Mouse (Mus musculus) intestine, embryonic 14.5 days (tissue): ENCODE measurements around the gene Tgif1. TPM values are rescaled to one million over a fixed set of nuclear protein-coding genes. Genes with fewer than 3 reads are reported as not detected.
"Not testable (repeated sequence)": the region's sequence is repeated elsewhere in the genome, so short reads cannot be mapped to it uniquely, and the experiment has no call there.

Experiments
- ATAC-seq: fragments of 200-750 bp; cut with Nextera tagmentation; replicated peaks from 2 replicates; pipeline ENCODE4 v1.8.0; 2017; ENCODE audit warnings: low read depth, moderate number of reproducible peaks, moderate TSS enrichment, moderate library complexity; ENCODE audit not compliant: low FRiP score, low TSS enrichment
- DNase-seq: peaks from one replicate; pipeline ENCODE4 v3.0.0-alpha.2; 2018; ENCODE audit warnings: low spot score
- H3K27ac ChIP-seq: fragments of 300-500 bp; sonication (generic); 2 replicates; pipeline ENCODE4 v1.5.1; 2014; ENCODE audit warnings: low read depth, mild to moderate bottlenecking, control low read depth
- H3K27me3 ChIP-seq: fragments of 300-500 bp; sonication (generic); replicated peaks from 2 replicates; pipeline ENCODE4 v1.6.1; 2014; ENCODE audit warnings: low read length, control low read depth; ENCODE audit not compliant: control insufficient read depth, insufficient read depth
- H3K36me3 ChIP-seq: fragments of 300-500 bp; sonication (generic); 2 replicates; pipeline ENCODE4 v1.6.1; 2014; ENCODE audit warnings: low read length, control low read depth; ENCODE audit not compliant: control insufficient read depth, insufficient read depth
- H3K4me1 ChIP-seq: fragments of 300-500 bp; sonication (generic); replicated peaks from 2 replicates; pipeline ENCODE4 v1.6.1; 2014; ENCODE audit warnings: low read length, control low read depth, mixed read lengths; ENCODE audit not compliant: control insufficient read depth, insufficient read depth
- H3K4me2 ChIP-seq: fragments of 300-500 bp; sonication (generic); 2 replicates; pipeline ENCODE4 v1.6.1; 2014; ENCODE audit warnings: low read length
- H3K4me3 ChIP-seq: fragments of 300-500 bp; sonication (generic); 2 replicates; pipeline ENCODE4 v1.5.1; 2014; ENCODE audit warnings: low read depth, low read length, control low read depth, mixed read lengths
- H3K9ac ChIP-seq: fragments of 300-500 bp; sonication (generic); 2 replicates; pipeline ENCODE4 v1.6.1; 2014; ENCODE audit warnings: mild to moderate bottlenecking, low read length
- H3K9me3 ChIP-seq: fragments of 300-500 bp; sonication (generic); 2 replicates; pipeline ENCODE4 v1.6.1; 2016; ENCODE audit warnings: low read length, control low read depth; ENCODE audit not compliant: control insufficient read depth
- WGBS: fragments of 180-500 bp; shearing (Covaris S2); extraction: QIAGEN DNeasy Blood & Tissue Kit; methylation state at CpG from one replicate; pipeline ENCODE4 v1.1.7; 2014; 5-methylcytosine and 5-hydroxymethylcytosine counted together
- polyA plus RNA-seq: library from polyadenylated mRNA; unstranded; fragments of >200 nt; fragmentation: Nextera tagmentation; extraction: Ambion mirVana; gene quantifications from 2 replicates; pipeline ENCODE4 v1.2.1, GENCODE M21; 2014

The Tgif1 gene
- polyA plus RNA-seq, 1 experiment from 2014 or later: 56.1 TPM

- Histone ChIP-seq H3K4me3 (no peak overlapping the region), H3K36me3 (no peaks in the 10 kb centered on the region), H3K27me3 (no peaks in the 10 kb centered on the region; the same call in 1 of the 2 replicates), H3K9me3 (no peaks in the 10 kb centered on the region), H3K4me2 (no peak overlapping the region), H3K9ac (no peak overlapping the region), H3K4me1 (peaks cover 7% of the 10 kb centered on the region), H3K27ac (no peak overlapping the region)
- WGBS: 88% methylated on average over 9 of the region's 9 CpGs
- DNase-seq: no peak
- no peak for ATAC-seq
Measured at GRCm38 (mm10) chr17:70832544-70832943, 20.8 kb downstream of the Tgif1 start.

- WGBS: 49% methylated on average over 4 of the region's 4 CpGs
Measured at GRCm38 (mm10) chr17:70831591-70831990, 21.8 kb downstream of the Tgif1 start.

GRCm38 (mm10) chr17:70829943-70830715 lies 23.2 kb downstream of the Tgif1 start:
- no peak overlapping the region for H3K4me2 ChIP-seq
- H3K27me3 ChIP-seq: no peaks in the 10 kb centered on the region; the same call in 1 of the 2 replicates
- ATAC-seq: no peak
- no peak overlapping the region for H3K27ac ChIP-seq
- no peak overlapping the region for H3K9ac ChIP-seq
- DNase-seq: no peak
- H3K4me3 ChIP-seq: no peak overlapping the region
- no peaks in the 10 kb centered on the region for H3K9me3 ChIP-seq
- WGBS: 78% methylated on average over 23 of the region's 23 CpGs
- H3K36me3 ChIP-seq: no peaks in the 10 kb centered on the region
- peaks cover 7% of the 10 kb centered on the region for H3K4me1 ChIP-seq

More at GRCm38 (mm10) chr17:70831591-70831990, 21.8 kb downstream of the Tgif1 start:
- no peak for DNase-seq
- Histone ChIP-seq H3K27ac (no peak overlapping the region), H3K4me1 (peaks cover 7% of the 10 kb centered on the region), H3K4me2 (no peak overlapping the region), H3K36me3 (no peaks in the 10 kb centered on the region), H3K4me3 (no peak overlapping the region), H3K9ac (no peak overlapping the region), H3K27me3 (no peaks in the 10 kb centered on the region; the same call in 1 of the 2 replicates), H3K9me3 (no peaks in the 10 kb centered on the region)
- ATAC-seq: no peak

- peaks cover under 1% of the 10 kb centered on the region; the same call in 1 of the 2 replicates for H3K4me1 ChIP-seq
- no peak overlapping the region for H3K9ac ChIP-seq
- H3K4me2 ChIP-seq: no peak overlapping the region
- DNase-seq (no peak), ATAC-seq (no peak)
- H3K4me3 ChIP-seq: no peak overlapping the region
- H3K27me3 ChIP-seq: no peaks in the 10 kb centered on the region
- no peak overlapping the region for H3K27ac ChIP-seq
- H3K9me3 ChIP-seq: no peaks in the 10 kb centered on the region
- no peaks in the 10 kb centered on the region for H3K36me3 ChIP-seq
- WGBS: 85% methylated on average over 6 of the region's 6 CpGs
Measured at GRCm38 (mm10) chr17:70829217-70829616, 24.1 kb downstream of the Tgif1 start.

- WGBS: 80% methylated on average over 2 of the region's 2 CpGs
- DNase-seq (no peak), ATAC-seq (no peak)
- no peaks in the 10 kb centered on the region for H3K9me3 ChIP-seq
- H3K4me1 ChIP-seq: no peaks in the 10 kb centered on the region
- H3K4me2 ChIP-seq: no peak overlapping the region
- no peak overlapping the region for H3K27ac ChIP-seq
- no peaks in the 10 kb centered on the region for H3K36me3 ChIP-seq
- H3K27me3 ChIP-seq: no peaks in the 10 kb centered on the region
- no peak overlapping the region for H3K9ac ChIP-seq
- no peak overlapping the region for H3K4me3 ChIP-seq
Measured at GRCm38 (mm10) chr17:70828569-70828968, 24.8 kb downstream of the Tgif1 start.

GRCm38 (mm10) chr17:70828180-70828528 lies 25.2 kb downstream of the Tgif1 start:
- Histone ChIP-seq H3K9me3 (no peaks in the 10 kb centered on the region), H3K27me3 (no peaks in the 10 kb centered on the region), H3K9ac (no peak overlapping the region), H3K4me3 (no peak overlapping the region), H3K36me3 (no peaks in the 10 kb centered on the region), H3K27ac (no peak overlapping the region), H3K4me2 (no peak overlapping the region), H3K4me1 (no peaks in the 10 kb centered on the region)
- DNase-seq (no peak), ATAC-seq (no peak)
- WGBS: 84% methylated on average over 4 of the region's 4 CpGs

GRCm38 (mm10) chr17:70827463-70828179 lies 25.7 kb downstream of the Tgif1 start:
- H3K4me2 ChIP-seq, H3K9ac ChIP-seq, H3K27me3 ChIP-seq, ATAC-seq, H3K4me1 ChIP-seq, H3K4me3 ChIP-seq, H3K27ac ChIP-seq, H3K36me3 ChIP-seq, H3K9me3 ChIP-seq, DNase-seq: not testable (repeated sequence)
- WGBS: 70% methylated on average over 10 of the region's 11 CpGs

GRCm38 (mm10) chr17:70826227-70826626 lies 27.1 kb downstream of the Tgif1 start:
- Histone ChIP-seq H3K4me3 (no peak overlapping the region), H3K9me3 (no peaks in the 10 kb centered on the region), H3K9ac (no peak overlapping the region), H3K4me2 (no peak overlapping the region), H3K36me3 (no peaks in the 10 kb centered on the region), H3K27me3 (no peaks in the 10 kb centered on the region), H3K4me1 (no peaks in the 10 kb centered on the region), H3K27ac (no peak overlapping the region)
- no peak for DNase-seq
- WGBS: 82% methylated on average over 12 of the region's 12 CpGs
- ATAC-seq: no peak
